Mouse (Mus musculus): ENCODE results near the gene Pax1.

DNA sequence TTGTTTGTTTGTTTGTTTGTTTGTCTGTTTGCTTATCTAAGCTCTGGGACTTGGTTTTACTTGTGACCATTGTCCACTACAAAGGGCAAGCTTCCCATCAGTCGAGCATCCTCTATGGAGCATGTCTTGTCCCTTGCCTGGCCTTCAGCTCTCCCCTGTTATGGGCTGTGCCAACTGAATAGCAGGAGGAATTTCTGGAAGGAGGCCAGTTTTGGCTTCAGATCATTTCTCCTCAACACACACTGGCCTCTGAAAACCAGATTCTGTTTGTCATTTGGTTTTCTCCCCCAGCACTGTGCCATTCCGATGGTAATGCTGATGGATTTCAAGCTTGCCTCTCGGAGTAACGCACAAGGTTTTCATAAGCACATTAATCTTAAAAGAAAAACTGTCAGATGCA lies 21.9 kb upstream of the Pax1 start:
- TF ChIP-seq CTCF (IDR thresholded peaks at IDR 0.05; ENCODE audit: low read depth, low read length) (no peak), POLR2A (IDR thresholded peaks at IDR 0.05; ENCODE audit: extremely low read depth, insufficient read depth, low read length) (no peak)

Measured in liver, adult 2 months (tissue).